Mouse (Mus musculus): ENCODE measurements around the gene Gsdmc4. TPM values are rescaled to one million over a fixed set of nuclear protein-coding genes. Genes with fewer than 3 reads are reported as not detected.
A peak's percentile ranks its signal among the peaks of the same experiment; 100 is the strongest.
"Not testable (repeated sequence)": the region's sequence is repeated elsewhere in the genome, so short reads cannot be mapped to it uniquely, and the experiment has no call there.

Gene Gsdmc4
- polyA plus RNA-seq, 1 experiment: 0.21 TPM

DNA sequence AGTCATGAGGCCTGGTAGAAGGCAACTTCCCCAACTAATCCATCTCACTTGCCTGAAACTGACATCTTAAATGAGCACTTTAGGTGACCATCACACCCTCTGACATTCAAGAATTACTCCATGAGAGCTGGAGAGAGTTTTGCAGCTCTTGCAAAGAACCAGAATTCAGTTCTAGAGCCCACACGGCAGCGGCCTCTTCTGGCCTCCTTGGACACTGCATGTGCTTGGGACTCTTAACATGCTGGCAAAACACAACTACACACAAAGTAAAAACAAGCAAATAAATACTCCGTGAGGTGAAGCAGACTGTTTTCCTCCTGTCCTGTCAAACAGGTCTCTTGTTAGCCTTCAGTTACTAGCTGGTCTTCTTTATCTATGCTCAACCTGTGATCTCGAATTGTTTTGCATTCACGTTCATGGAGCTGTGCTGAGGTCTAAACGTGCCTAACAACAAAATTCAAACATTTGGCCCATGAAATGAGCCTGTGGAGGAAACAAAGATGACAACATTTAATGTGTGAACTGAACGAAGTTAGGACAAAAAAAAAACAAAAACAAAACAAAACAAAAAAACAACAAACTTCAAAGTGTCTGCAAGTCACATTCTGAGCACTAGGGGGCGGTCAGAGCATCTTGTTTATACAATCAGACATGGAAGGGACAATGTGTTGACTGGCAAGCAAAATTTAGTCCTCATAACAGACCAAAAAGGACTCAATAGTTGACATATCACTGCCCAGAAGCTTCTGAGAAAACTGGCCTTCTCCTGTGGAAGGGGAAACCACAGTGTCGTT, 16.3 kb downstream of the Gsdmc4 start:
- not testable (repeated sequence) for H3K27ac ChIP-seq (ENCODE audit: insufficient read depth, low read length); H3K4me3 ChIP-seq (ENCODE audit: insufficient read depth, low read length); H3K4me1 ChIP-seq (ENCODE audit: control insufficient read depth, insufficient read depth, low read length)
- peak; percentile 57 for TF ChIP-seq CTCF (IDR thresholded peaks at IDR 0.05; ENCODE audit: extremely low read depth, insufficient read depth, low read length)

DNA sequence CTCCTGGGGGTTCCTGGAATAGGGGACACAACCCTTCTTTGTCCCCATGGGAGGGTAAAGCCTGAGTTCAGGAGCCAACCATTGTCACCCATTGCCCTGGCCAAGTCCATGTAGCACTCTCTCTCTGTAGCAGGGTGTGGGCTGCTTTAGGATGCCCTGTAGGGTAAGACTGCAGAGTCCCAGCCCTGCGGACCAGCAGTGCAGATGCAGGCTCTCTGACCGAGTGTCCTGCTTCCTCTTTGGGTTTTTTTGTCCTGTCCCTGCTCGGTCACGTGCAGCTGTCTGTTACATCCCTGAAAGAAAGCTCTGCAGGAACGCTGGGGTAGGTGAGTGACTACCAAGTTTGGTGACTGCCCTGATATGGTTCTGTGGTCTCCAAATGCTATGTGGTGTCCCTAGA, 23.7 kb downstream of the Gsdmc4 start:
- not testable (repeated sequence) for H3K4me3 ChIP-seq (ENCODE audit: insufficient read depth, low read length); H3K27ac ChIP-seq (ENCODE audit: insufficient read depth, low read length); H3K4me1 ChIP-seq (ENCODE audit: control insufficient read depth, insufficient read depth, low read length)

DNA sequence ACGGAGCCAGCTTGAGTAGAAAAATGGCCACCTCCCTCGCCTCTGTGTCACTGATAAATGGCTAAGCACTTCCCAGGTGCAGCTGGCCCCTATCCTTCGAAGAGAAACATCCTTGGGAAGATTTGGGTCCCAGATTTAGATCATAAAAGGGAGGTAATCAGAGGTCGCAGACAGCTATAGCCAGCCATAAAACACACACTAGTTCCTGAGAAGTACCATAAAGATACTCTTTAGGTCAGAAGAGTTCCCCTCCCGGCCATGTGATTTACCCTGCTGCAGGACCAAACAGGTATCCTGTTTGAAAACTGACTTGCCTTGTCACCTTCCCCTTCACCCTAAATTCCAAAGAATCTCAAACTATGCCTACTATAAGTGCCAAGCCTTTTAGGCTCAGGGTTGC, 24.1 kb downstream of the Gsdmc4 start:
- not testable (repeated sequence) for H3K27ac ChIP-seq (ENCODE audit: insufficient read depth, low read length); H3K4me3 ChIP-seq (ENCODE audit: insufficient read depth, low read length); H3K4me1 ChIP-seq (ENCODE audit: control insufficient read depth, insufficient read depth, low read length)

DNA sequence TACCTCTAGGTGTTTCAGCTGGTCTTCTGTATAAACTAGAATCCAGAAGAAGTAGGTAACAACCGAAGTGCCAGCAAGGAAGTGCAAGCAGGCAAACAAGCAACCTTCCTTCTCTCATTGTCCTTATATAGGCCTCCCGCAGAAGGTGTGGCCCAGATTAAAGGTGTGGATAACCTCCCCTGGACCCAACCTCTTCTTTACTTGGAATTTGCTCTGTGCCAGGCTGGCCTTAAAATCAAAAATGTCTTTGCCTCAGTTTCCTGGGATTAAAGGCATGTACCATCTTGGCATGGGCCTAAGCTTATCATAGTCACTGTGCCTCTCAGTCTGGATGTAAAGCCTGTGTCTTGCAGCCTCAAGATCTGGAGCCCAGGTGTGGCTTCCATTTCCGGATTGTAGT, 33.6 kb downstream of the Gsdmc4 start, which contains the start of gene Gsdmc3:
TSS of gene Gsdmc3 (minus strand) at position 101 of the 400 bp plus-strand sequence.
- not testable (repeated sequence) for H3K4me3 ChIP-seq (ENCODE audit: insufficient read depth, low read length); H3K27ac ChIP-seq (ENCODE audit: insufficient read depth, low read length); H3K4me1 ChIP-seq (ENCODE audit: control insufficient read depth, insufficient read depth, low read length)

DNA sequence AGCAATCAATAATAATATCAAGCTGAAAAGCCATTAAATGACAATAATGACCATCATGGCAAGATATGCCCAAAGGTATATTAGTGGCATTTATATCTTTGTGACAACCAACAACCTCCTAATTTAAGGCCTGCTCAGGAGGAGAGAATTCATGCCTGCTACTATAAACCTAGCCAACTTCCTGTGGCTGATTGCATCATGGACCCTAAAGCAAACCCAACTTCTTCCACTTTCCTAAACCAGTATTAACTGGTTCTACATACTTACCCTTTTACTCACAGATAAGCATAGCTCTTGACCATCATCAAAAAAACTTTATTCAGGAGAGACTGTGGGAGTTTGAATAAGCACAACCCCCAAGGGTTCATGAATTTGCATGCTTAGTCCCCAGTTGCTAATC, 35.9 kb downstream of the Gsdmc4 start:
- H3K27ac ChIP-seq (ENCODE audit: insufficient read depth, low read length); H3K4me3 ChIP-seq (ENCODE audit: insufficient read depth, low read length); H3K4me1 ChIP-seq (ENCODE audit: control insufficient read depth, insufficient read depth, low read length): not testable (repeated sequence)

DNA sequence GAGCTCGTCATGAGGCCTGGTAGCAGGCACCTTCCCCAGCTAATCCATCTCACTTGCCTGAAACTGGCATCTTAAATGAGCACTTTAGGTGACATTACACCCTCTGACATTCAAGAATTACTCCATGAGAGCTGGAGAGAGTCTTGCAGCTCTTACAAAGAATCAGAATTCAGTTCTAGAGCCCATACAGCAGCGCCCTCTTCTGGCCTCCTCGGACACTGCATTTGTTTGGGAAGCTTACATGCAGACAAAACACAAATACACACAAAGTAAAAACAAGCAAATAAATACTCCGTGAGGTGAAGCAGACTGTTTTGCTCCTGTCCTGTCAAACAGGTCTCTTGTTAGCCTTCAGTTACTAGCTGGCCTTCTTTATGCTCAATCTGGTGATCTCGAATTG, 50.1 kb downstream of the Gsdmc4 start:
- H3K4me3 ChIP-seq (ENCODE audit: insufficient read depth, low read length); H3K4me1 ChIP-seq (ENCODE audit: control insufficient read depth, insufficient read depth, low read length); H3K27ac ChIP-seq (ENCODE audit: insufficient read depth, low read length): not testable (repeated sequence)
- peak; percentile 18; the same call in 1 of the 2 replicates for TF ChIP-seq CTCF (IDR thresholded peaks at IDR 0.05; ENCODE audit: extremely low read depth, insufficient read depth, low read length)

Other genes starting within 250 kb of the Gsdmc4 start
- 0.04 TPM in 1 of 2 replicates, not detected in the other for gene Gsdmc2, start 67.1 kb downstream of the Gsdmc4 start, polyA plus RNA-seq (2012; rRNA removed)
- not detected in 2 replicates for gene Gsdmc3, start 33.7 kb downstream of the Gsdmc4 start, polyA plus RNA-seq (2012; rRNA removed)
- 126 and 131 TPM in 2 replicates for gene Fam49b, start 148.2 kb upstream of the Gsdmc4 start, polyA plus RNA-seq (2012; rRNA removed)